Mouse (Mus musculus): Measurements from ENCODE around the gene Uqcr10.

Uqcr10 gene

DNA sequence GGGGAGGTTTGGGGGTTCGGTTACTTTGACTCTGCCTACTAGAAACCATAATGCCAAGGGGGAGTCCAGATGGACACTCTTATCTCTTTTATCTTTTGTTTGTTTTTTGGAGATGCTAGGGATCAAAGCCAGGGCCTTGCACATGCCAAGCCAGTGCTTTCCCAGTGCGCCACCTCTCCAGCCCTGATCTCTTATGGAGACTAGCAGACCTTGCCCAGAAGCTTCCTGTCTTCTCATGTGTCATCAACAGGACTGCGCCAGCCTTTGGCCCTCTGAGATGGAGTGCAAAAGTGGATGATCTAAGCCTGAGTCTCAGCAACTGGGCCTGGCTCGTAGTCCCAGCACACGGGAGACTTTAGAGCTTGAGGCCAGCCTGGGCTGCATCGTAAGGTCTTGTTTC is 28.4 kb downstream of the Uqcr10 start:
- DNase-seq (ENCODE audit: low read depth, low spot score): no peak

DNA sequence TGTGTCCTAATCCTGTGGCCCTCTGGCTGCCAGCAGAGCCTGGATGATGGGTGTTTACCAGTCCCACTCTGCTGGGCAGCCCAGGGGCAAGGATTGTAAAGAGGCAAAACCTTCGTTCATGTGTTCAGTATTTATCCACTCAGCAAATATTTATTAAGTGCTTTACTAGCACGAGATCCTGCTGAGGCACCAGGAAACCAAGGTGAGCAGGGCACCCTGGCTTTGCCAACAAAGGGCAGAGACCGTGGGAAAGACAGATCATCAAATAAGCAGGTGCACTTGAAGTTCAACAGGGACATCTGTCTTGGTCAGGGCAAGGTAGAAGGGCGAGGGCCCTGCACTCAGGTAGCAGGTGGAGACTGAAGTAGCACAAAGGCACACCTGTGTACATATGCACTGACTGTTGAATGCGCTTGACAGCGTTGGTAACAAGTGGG is 29.0 kb downstream of the Uqcr10 start:
- DNase-seq (ENCODE audit: low read depth, low spot score): no peak

DNA sequence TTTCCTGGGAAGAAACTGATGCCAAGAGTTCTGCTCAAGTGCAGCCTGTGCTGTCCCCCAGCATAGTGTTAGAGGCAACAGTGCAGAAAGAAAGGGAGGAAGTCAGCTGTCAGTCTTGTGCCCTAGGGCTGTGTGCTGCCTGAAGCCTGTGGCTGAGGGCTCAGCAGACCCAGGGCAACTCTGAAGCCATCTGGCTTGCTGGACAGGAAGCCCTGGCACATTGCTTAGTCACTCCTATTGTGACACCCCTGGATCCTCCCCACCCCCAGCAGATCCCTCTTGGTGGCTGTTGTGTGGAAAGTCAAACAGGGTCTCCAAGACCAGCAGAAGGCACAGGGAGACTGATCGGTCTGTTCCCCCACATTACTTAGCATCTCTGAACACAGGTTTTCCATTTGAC is 29.5 kb downstream of the Uqcr10 start:
- no peak for DNase-seq (ENCODE audit: low read depth, low spot score)

DNA sequence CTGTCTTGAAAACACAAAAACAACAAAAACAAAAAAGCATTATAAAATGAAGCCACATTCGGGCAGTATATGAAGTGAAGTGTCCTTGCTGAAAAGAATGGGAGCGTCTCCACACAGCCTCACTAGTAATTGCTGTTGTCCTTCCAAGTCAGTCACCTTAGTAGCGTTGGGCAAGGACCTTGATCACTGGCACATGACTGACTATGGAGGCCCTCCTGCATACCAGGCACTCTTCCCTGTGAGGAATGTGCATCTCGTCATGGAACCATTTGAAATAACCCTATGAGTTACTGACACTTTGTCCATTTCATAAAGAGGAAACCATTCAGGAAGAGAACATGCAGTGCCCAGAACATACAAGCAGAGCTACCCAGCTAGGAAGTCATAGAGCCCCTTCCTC is 32.4 kb downstream of the Uqcr10 start:
- no peak for DNase-seq (ENCODE audit: low read depth, low spot score)

DNA sequence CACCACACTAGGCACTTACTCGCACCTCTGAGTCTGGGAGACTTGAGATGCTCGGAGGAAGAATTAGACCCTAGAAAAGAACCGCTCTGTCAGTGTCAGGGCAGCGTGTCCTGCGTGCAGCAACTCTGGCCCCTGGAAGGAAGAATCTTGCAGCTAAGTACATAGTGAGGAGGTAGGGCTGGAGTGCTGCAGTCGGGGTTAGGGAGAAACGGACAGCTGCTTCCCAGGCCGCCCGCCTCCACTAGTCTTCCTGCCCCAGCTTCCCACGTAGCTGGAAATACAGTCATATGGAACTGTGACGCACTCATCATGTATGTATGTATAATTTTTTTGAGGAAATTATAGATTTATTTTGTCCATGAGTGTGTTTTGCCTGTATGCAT is 41.7 kb downstream of the Uqcr10 start:
- no peak for DNase-seq (ENCODE audit: low read depth, low spot score)

DNA sequence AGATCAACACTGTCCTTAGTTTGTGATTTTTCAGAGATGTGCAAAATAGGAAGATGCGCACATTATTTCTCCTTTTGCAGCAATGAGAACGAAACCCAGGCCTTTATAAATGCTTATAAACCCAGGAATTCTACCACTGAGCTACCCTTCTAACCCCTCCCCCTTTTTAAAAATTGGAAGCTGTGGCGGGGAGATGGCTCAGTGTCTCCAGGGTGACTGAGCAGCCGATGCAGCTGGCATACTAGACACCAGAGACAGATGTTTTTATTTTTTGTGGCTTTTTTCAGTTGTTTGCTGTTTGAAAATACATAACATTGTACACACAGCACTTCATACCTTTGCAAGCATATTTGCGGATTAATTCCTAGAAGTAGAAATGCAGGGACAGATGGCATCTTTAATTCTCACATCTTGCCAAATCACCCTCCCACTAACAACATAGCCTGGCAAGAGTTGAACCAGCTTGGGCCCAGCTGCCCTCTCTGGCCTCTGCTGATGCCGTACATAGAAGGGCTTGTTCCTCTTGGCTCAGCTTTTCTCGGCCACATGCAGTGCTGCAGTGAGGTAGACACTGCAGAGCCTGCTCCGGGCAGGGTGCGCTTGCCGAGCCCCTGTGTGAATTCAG is 42.2 kb downstream of the Uqcr10 start:
- DNase-seq (ENCODE audit: low read depth, low spot score): no peak

DNA sequence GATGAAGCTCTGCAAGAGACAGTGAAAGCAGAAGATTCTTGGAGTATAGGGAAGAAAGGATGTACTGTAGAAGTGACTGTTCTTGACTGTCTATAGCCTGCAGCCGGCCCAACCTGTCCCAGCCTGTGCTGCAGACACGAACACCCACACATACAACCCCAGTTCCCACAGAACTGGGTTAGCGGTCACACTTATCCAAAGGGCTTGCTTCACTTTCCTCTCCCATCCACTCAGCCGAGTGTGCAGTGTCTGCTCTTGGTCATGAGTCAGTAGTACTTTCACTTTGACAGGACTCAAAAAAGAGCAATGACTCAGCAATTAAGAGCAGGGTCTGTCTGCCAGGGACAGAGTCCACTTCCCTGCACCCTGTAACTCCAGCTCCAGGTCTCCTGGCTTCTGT is 42.8 kb downstream of the Uqcr10 start:
- DNase-seq (ENCODE audit: low read depth, low spot score): no peak

DNA sequence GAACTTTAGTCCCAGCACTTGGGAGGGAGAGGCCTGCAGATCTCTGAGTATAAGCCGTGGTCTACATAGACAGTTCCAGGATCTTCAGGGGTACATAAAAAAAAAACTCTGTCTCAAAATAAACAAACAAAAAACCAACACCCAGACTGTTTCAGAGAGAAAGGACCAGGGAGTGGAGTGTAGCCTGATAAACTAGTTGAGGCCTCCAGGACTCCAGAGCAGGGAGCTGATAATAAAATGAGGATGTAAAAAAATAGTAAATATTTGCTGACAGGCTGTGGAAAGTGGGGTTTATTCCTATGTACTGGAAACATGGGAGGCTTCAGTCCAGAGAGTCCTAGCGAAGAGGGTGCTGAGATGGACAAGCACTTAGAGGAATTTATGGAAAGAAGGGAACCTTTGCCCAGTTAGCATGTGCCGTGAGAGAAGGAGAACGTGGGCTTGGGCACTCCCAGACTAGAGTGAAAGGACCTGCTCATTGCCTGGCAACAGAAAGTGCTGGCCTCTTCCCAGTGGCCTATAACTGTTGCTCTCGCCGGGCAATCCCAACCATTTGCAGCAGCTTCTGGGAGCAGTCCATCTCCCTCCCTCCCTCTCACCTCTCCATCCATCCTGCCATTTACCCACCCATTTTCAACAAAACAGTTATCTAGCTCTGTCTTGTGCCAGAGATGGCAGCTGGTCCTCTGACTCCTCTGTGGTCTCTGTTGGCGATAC is 43.7 kb downstream of the Uqcr10 start:
- no peak for DNase-seq (ENCODE audit: low read depth, low spot score)

DNA sequence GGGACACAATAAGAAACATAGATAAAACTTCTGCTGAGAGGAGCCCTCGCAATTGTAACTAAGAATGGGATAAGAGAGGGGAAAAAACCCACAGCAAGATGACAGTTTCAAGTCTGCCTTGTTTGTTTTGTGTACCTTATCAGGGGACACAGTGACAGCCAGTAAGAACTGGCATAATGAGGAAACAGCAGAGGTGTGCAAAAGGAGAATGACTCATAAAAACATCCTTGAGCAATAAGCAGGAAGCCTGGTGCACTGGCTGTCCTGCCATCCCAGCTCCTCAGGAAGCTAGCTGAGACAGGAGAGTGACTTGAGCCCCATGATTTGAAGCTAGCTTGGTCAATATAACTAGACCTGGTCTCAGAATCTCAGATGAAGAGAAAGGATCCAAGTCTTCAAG is 44.3 kb downstream of the Uqcr10 start:
- DNase-seq (ENCODE audit: low read depth, low spot score): no peak

All from CD4-positive, CD25-positive, alpha-beta regulatory T cell, adult 2 months (primary cell).